Mouse (Mus musculus): ENCODE measurements at regions not wholly inside any gene's neighbourhood (a gene's known extent, or its start where the extent isn't known, plus 50 kb on each side); places are given as distances from the start of the nearest gene placed in this dataset.

- WGBS: 77% methylated on average over 10 of the region's 10 CpGs
- TF ChIP-seq CTCF (IDR thresholded peaks at IDR 0.05): no peak
- no peak for TF ChIP-seq POLR2A (IDR thresholded peaks at IDR 0.05; ENCODE audit: insufficient read depth, low read depth, low read length)
- no peak for TF ChIP-seq EP300 (IDR thresholded peaks at IDR 0.05; ENCODE audit: insufficient read depth, low read depth, low read length)
- no peak for DNase-seq
These were observed 303.6 kb upstream of the Slc24a5 start for GRCm38 (mm10) chr2:124764186-124764910.

GRCm38 (mm10) chr2:124769267-124769967 lies 298.5 kb upstream of the Slc24a5 start:
- peak in 1 of 2 experiments; percentile 6 for DNase-seq
- H3K27me3 ChIP-seq (ENCODE audit: control insufficient read depth, insufficient read depth, low read length): no peaks in the 10 kb centered on the region
- H3K4me3 ChIP-seq: no peak overlapping the region
- 67% methylated on average over 6 of the region's 6 CpGs for WGBS
- intact Hi-C loops (cut with DNase I): no loop called here
- peaks cover 7% of the 10 kb centered on the region for H3K4me1 ChIP-seq (ENCODE audit: control insufficient read depth, insufficient read depth, low read length)
- no peak overlapping the region for H3K9ac ChIP-seq (ENCODE audit: low read depth, low read length)
- no peaks in the 10 kb centered on the region for H3K36me3 ChIP-seq (ENCODE audit: control insufficient read depth, insufficient read depth, low read length)
- no peak overlapping the region for H3K27ac ChIP-seq
- no peaks in the 10 kb centered on the region for H3K79me2 ChIP-seq (replicated peaks; ENCODE audit: control insufficient read depth, insufficient read depth, low read length)
- no peak for TF ChIP-seq POLR2A (IDR thresholded peaks at IDR 0.05; ENCODE audit: insufficient read depth, low read depth, low read length)
- no peak for TF ChIP-seq EP300 (IDR thresholded peaks at IDR 0.05; ENCODE audit: insufficient read depth, low read depth, low read length)
- no peak for TF ChIP-seq CTCF (IDR thresholded peaks at IDR 0.05)

More at GRCm38 (mm10) chr2:124764186-124764910, 303.6 kb upstream of the Slc24a5 start:
- H3K27ac ChIP-seq: no peak overlapping the region
- no peak overlapping the region for H3K9ac ChIP-seq (ENCODE audit: low read depth, low read length)
- H3K4me1 ChIP-seq (ENCODE audit: control insufficient read depth, insufficient read depth, low read length): 0 out of 2 replicates have a peak, but pooled peaks cover 2% of the 10 kb centered on the region
- H3K27me3 ChIP-seq (ENCODE audit: control insufficient read depth, insufficient read depth, low read length): no peaks in the 10 kb centered on the region
- H3K79me2 ChIP-seq (replicated peaks; ENCODE audit: control insufficient read depth, insufficient read depth, low read length): no peaks in the 10 kb centered on the region
- intact Hi-C loops (cut with DNase I): no loop called here
- no peak overlapping the region for H3K4me3 ChIP-seq
- H3K36me3 ChIP-seq (ENCODE audit: control insufficient read depth, insufficient read depth, low read length): no peaks in the 10 kb centered on the region

GRCm38 (mm10) chr2:124770028-124770427 lies 297.9 kb upstream of the Slc24a5 start:
- intact Hi-C loops (cut with DNase I): loop anchor here (5.0 kb wide), 2 partner anchors 157 to 158 kb away; no protein-coding TSS in a partner anchor
- no peak for DNase-seq
- Histone ChIP-seq H3K36me3 (ENCODE audit: control insufficient read depth, insufficient read depth, low read length) (no peaks in the 10 kb centered on the region), H3K4me1 (ENCODE audit: control insufficient read depth, insufficient read depth, low read length) (peaks cover 7% of the 10 kb centered on the region), H3K9ac (ENCODE audit: low read depth, low read length) (no peak overlapping the region), H3K27me3 (ENCODE audit: control insufficient read depth, insufficient read depth, low read length) (no peaks in the 10 kb centered on the region), H3K27ac (no peak overlapping the region), H3K4me3 (no peak overlapping the region), H3K79me2 (replicated peaks; ENCODE audit: control insufficient read depth, insufficient read depth, low read length) (no peaks in the 10 kb centered on the region)
- no peak for TF ChIP-seq POLR2A (IDR thresholded peaks at IDR 0.05; ENCODE audit: insufficient read depth, low read depth, low read length)
- no peak for TF ChIP-seq EP300 (IDR thresholded peaks at IDR 0.05; ENCODE audit: insufficient read depth, low read depth, low read length)
- no peak for TF ChIP-seq CTCF (IDR thresholded peaks at IDR 0.05)
- WGBS: 98% methylated on average over 2 of the region's 2 CpGs

GRCm38 (mm10) chr2:124772055-124772708 lies 295.7 kb upstream of the Slc24a5 start:
- H3K36me3 ChIP-seq (ENCODE audit: control insufficient read depth, insufficient read depth, low read length): no peaks in the 10 kb centered on the region
- H3K4me3 ChIP-seq: no peak overlapping the region
- H3K4me1 ChIP-seq (ENCODE audit: control insufficient read depth, insufficient read depth, low read length): peaks cover 10% of the 10 kb centered on the region
- H3K27me3 ChIP-seq (ENCODE audit: control insufficient read depth, insufficient read depth, low read length): no peaks in the 10 kb centered on the region
- H3K27ac ChIP-seq: peak overlapping the region; percentile 42
- peak; percentile 39 to 45 for DNase-seq
- 46% methylated on average over 11 of the region's 11 CpGs for WGBS
- no peak overlapping the region for H3K9ac ChIP-seq (ENCODE audit: low read depth, low read length)
- intact Hi-C loops (cut with DNase I): loop anchor here (5.0 kb wide), 2 partner anchors 155 to 160 kb away; no protein-coding TSS in a partner anchor
- TF ChIP-seq POLR2A (IDR thresholded peaks at IDR 0.05; ENCODE audit: insufficient read depth, low read depth, low read length) (no peak), EP300 (IDR thresholded peaks at IDR 0.05; ENCODE audit: insufficient read depth, low read depth, low read length) (0 out of 2 replicates have a peak, but pooled peaks have one; percentile 13), CTCF (IDR thresholded peaks at IDR 0.05) (no peak)
- H3K79me2 ChIP-seq (replicated peaks; ENCODE audit: control insufficient read depth, insufficient read depth, low read length): no peaks in the 10 kb centered on the region

- no peaks in the 10 kb centered on the region for H3K27me3 ChIP-seq (ENCODE audit: control insufficient read depth, insufficient read depth, low read length)
- intact Hi-C loops (cut with DNase I): no loop called here
- no peak overlapping the region for H3K4me3 ChIP-seq
- DNase-seq: peak in 1 of 2 experiments; percentile 49
- H3K9ac ChIP-seq (ENCODE audit: low read depth, low read length): no peak overlapping the region
- H3K79me2 ChIP-seq (replicated peaks; ENCODE audit: control insufficient read depth, insufficient read depth, low read length): no peaks in the 10 kb centered on the region
- 38% methylated on average over 3 of the region's 3 CpGs for WGBS
- no peaks in the 10 kb centered on the region; the same call in 1 of the 2 replicates for H3K36me3 ChIP-seq (ENCODE audit: control insufficient read depth, insufficient read depth, low read length)
- peaks cover 9% of the 10 kb centered on the region for H3K4me1 ChIP-seq (ENCODE audit: control insufficient read depth, insufficient read depth, low read length)
- TF ChIP-seq EP300 (IDR thresholded peaks at IDR 0.05; ENCODE audit: insufficient read depth, low read depth, low read length) (0 out of 2 replicates have a peak, but pooled peaks have one; percentile 37), CTCF (IDR thresholded peaks at IDR 0.05) (no peak), POLR2A (IDR thresholded peaks at IDR 0.05; ENCODE audit: insufficient read depth, low read depth, low read length) (no peak)
- H3K27ac ChIP-seq: no peak overlapping the region
These were observed 292.2 kb upstream of the Slc24a5 start for GRCm38 (mm10) chr2:124775737-124776136.
